Mouse (Mus musculus): Measurements from ENCODE around the gene Gm10392. TPM values are rescaled to one million over a fixed set of nuclear protein-coding genes. Genes with fewer than 3 reads are reported as not detected.

Gm10392 gene
- total and polyA plus RNA-seq, 3 experiments = 0.10 to 0.27 TPM; not detected in 1

- TF ChIP-seq GABPA (IDR thresholded peaks at IDR 0.05; ENCODE audit: low read depth, low read length) (no peak), TBP (IDR thresholded peaks at IDR 0.05; ENCODE audit: low read depth, low read length) (no peak), HCFC1 (IDR thresholded peaks at IDR 0.05; ENCODE audit: low read depth, low read length) (peak; percentile 65; the same call in 1 of the 2 replicates), GATA1 (IDR thresholded peaks at IDR 0.05; ENCODE audit: low read depth, low read length) (no peak), BHLHE40 (IDR thresholded peaks at IDR 0.05; ENCODE audit: borderline replicate concordance, low read depth, low read length) (peak; percentile 60)
Measured at GRCm38 (mm10) chr11:77508068-77509021, 10.7 kb downstream of the Gm10392 start (continued).

- Histone ChIP-seq H3K9ac (ENCODE audit: control insufficient read depth, low read depth, low read length, poor library complexity, severe bottlenecking) (no peak overlapping the region), H3K36me3 (ENCODE audit: control insufficient read depth in 1 of 2, insufficient read depth in 2 of 2, low read length in 2 of 2) (peaks cover 0 to 3% of the 10 kb centered on the region in 2 experiments; a peak in 3 of 4 replicates), H3K4me3 (ENCODE audit: control insufficient read depth in 1 of 2, insufficient read depth in 1 of 2, low read depth in 2 of 2, low read length in 2 of 2) (no peak overlapping the region), H3K9me3 (replicated peaks; ENCODE audit: insufficient read depth, low read length) (no peaks in the 10 kb centered on the region), H3K27ac (ENCODE audit: control insufficient read depth, low read depth, low read length) (no peak overlapping the region), H3K27me3 (ENCODE audit: control insufficient read depth in 1 of 2, insufficient read depth in 2 of 2, low read length in 2 of 2) (no peaks in the 10 kb centered on the region), H3K79me2 (ENCODE audit: control insufficient read depth, insufficient read depth, low read length, poor library complexity) (no peaks in the 10 kb centered on the region), H3K4me1 (ENCODE audit: control insufficient read depth in 1 of 2, insufficient read depth in 2 of 2, low read length in 2 of 2) (peaks cover 1 to 7% of the 10 kb centered on the region in 2 experiments; a peak in 3 of 4 replicates)
- no peak for TF ChIP-seq UBTF (IDR thresholded peaks at IDR 0.05; ENCODE audit: borderline replicate concordance, insufficient read depth, low read depth, low read length)
- no peak for TF ChIP-seq ZKSCAN1 (IDR thresholded peaks at IDR 0.05; ENCODE audit: low read depth, low read length)
- no peak for TF ChIP-seq GATA1 (IDR thresholded peaks at IDR 0.05; ENCODE audit: low read depth, low read length)
- no peak for TF ChIP-seq ELF1 (IDR thresholded peaks at IDR 0.05; ENCODE audit: low read depth, low read length)
- TF ChIP-seq MAX (IDR thresholded peaks at IDR 0.05; ENCODE audit: low read length) = no peak
- TF ChIP-seq TCF12 (IDR thresholded peaks at IDR 0.05; ENCODE audit: low read depth, low read length) = no peak
- no peak for TF ChIP-seq E2F4 (IDR thresholded peaks at IDR 0.05; ENCODE audit: borderline replicate concordance, low read depth, low read length)
- no peak for TF ChIP-seq MAFK (IDR thresholded peaks at IDR 0.05; ENCODE audit: borderline replicate concordance, low read depth, low read length)
- TF ChIP-seq ZC3H11A (IDR thresholded peaks at IDR 0.05; ENCODE audit: low read depth, low read length) = no peak
- no peak for TF ChIP-seq MEF2A (IDR thresholded peaks at IDR 0.05; ENCODE audit: extremely low read depth, insufficient replicate concordance, low read depth, low read length, poor library complexity, severe bottlenecking)
- TF ChIP-seq SIN3A (IDR thresholded peaks at IDR 0.05; ENCODE audit: low read length) = no peak
- TF ChIP-seq ZNF384 (IDR thresholded peaks at IDR 0.05; ENCODE audit: low read depth, low read length) = no peak
- no peak for TF ChIP-seq TAL1 (IDR thresholded peaks at IDR 0.05; ENCODE audit: low read length)
- TF ChIP-seq ETS1 (IDR thresholded peaks at IDR 0.05; ENCODE audit: low read depth, low read length) = no peak
- TF ChIP-seq CTCF (IDR thresholded peaks at IDR 0.05 in 2 of 3, conservative IDR thresholded peaks at IDR 0.05 in 1 of 3; ENCODE audit: control insufficient read depth in 1 of 3, insufficient read depth in 1 of 3, low read depth in 2 of 3, low read length in 3 of 3, poor library complexity in 1 of 3, severe bottlenecking in 1 of 3) = no peak
- no peak for TF ChIP-seq NELFE (IDR thresholded peaks at IDR 0.05; ENCODE audit: low read depth, low read length)
- no peak for TF ChIP-seq GABPA (IDR thresholded peaks at IDR 0.05; ENCODE audit: low read depth, low read length)
- TF ChIP-seq POLR2AphosphoS2 (IDR thresholded peaks at IDR 0.05; ENCODE audit: low read length) = no peak
- TF ChIP-seq MXI1 (IDR thresholded peaks at IDR 0.05; ENCODE audit: low read depth, low read length) = no peak
- DNase-seq (ENCODE audit: low read depth, low spot score) = no peak
Measured at GRCm38 (mm10) chr11:77507426-77507825, 11.6 kb downstream of the Gm10392 start.
